Mouse (Mus musculus) frontal cortex, postnatal 25 days (tissue): ENCODE results near the gene Vcp.
A peak's percentile ranks its signal among the peaks of the same experiment; 100 is the strongest.

Experiments
- DNase-seq, 2 experiments: peaks; one replicate each; pipeline ENCODE4 v3.0.0; 2022; ENCODE audit warnings: low spot score in 2 of 2

Gene Vcp

DNA sequence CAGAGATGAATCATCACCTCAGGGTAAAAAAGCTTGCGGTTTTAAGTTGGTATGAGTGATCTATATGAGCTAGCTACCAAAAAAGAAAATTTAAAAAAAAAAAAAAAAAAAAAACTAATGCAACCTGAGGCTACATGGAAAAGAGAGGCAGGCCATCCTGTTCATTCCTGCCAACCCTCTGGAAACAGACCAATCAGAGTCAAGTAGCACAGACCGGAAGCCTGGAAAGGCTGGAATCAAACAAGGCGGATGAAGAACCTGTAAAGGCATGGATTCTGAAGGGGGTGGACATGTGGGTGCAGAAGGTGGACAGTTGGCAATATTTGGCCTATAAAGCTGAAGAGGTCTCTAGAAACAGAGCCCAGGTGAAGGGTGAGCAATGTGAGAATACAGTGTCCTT, 54.9 kb downstream of the Vcp start:
- DNase-seq: no peak

DNA sequence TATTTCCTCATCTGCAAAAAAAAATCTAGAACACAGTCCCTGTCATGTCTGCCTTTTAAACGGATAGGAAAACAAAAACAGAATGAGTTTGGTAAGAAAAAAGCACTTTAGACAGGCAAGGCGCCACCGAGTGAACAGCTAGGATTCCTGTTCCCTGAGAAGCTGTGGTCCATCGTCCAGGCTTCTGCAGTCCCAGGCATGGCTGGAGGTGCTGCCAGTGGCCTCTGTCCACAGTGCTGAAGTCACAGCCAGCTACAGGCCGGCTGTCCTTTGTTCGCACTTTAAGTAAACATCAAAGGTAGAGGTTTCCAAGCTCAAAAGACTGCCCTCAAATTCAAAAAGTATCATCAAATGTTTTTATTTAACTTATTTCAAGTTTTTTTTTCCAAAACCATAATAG, 55.3 kb downstream of the Vcp start:
- DNase-seq: no peak

DNA sequence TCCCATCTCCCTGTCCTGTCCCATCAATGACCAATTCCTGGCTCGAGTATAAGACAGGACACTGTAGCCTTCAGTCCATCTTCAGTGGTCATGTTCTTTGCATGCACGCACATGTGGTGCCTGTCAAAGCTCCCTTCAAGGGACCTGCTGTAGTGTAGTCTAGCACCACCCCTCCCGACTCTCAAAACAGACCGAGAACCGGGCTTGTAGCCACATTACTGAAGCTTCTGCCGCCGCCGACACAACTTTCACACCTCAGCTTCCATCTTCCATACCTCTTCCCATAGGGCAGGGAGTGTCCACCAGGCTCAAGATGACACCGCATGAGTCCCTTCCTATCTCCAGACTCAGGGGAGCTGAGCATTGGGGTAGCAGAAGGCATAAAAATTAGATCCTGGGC, 56.1 kb downstream of the Vcp start:
- no peak for DNase-seq

DNA sequence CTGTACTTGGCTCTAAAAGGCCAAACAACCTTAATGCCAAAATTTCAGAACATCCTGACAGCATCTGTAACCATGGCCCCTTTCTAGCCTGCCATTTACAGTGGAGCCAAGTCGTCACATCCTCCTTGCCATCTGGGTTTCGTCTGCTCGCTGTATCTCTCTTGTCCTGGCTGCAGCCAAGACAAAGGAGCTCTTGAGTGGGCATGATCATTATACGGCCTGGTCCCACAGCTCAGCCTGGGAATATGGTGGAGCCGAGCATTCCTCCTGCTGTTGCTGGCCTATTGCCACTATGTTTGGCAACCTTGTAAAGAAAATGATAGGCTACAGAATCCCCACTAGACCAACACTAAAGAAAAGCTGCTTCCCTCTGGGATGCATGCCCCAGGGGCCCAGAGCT, 57.0 kb downstream of the Vcp start:
- no peak for DNase-seq

DNA sequence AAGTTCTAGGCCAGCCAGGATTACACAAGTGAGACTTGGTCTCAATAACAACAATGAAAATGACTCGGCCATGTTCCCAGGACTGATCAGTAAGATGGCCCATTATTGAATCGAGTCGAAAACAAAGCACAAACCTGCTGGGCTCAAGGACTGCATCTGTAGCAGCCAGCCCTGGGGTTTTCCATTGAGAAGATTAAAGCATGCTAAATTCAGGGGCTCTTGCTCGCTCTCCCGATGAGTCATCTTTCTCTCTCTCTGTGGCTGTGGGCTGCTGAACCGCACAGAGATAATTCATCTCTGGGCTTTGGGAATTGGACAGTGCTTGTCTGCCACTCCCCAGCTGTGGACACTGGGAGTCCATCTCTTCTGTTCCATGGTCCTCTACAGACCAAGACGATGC, 58.9 kb downstream of the Vcp start:
- no peak for DNase-seq

DNA sequence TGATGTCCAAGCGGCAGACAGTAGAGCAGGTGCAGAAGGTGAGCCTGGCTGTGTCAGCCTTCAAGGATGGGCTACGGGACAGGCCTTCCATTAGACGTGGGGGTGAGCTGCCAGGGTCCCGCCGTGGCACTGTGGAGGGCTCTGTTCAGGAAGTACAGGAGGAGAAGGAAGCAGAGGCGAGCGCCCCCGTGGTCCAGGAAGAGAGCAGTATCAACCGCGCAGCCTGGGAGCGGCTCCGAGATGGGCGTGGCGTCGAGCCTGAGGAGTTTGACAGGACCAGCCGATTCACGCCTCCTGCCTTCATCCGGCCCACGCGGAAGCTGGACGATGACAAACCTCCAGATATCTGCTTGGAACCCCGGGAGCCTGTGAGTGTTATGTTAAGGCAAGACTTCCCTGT, 66.7 kb downstream of the Vcp start:
- peak in 1 of 2 experiments; percentile 14 for DNase-seq

DNA sequence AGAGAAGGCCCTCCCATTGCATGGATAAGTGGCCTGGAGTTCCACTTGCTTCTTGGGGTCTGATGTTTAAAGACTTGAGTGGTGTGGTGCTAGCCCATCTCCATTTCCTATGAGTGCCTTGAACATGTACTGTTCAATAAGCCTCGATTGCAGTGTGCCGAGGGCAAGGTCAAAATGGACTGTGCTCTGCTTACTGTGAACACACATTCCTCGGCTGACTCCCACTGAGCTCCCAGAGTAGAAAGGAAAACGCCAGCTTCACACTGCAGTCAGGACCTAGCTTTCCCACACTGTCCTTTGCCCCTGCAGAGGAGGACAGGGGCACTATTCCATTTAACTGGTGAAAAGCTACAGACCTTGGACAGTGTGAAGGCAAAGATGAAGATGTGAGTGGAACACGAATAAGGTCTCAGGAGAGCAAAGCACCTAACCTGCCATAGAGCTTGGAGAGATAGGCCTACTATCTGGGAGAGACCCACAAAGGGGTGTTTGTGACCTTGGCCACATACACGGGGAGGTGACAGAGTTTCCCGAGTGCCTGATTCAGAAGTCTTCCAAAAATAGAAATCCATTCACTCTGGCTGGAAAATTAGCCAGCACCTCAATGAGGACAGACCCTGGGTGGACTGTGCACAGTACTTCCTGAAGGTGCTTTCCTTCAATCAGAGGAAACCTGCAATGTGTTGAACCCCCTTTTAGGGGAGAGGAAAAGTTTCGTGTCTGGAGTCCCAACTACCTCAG, 67.9 kb downstream of the Vcp start:
- peak; percentile 2 to 3 for DNase-seq
